27 mouse cellular contexts compared by ENCODE assay signal in the genomic region with DNA sequence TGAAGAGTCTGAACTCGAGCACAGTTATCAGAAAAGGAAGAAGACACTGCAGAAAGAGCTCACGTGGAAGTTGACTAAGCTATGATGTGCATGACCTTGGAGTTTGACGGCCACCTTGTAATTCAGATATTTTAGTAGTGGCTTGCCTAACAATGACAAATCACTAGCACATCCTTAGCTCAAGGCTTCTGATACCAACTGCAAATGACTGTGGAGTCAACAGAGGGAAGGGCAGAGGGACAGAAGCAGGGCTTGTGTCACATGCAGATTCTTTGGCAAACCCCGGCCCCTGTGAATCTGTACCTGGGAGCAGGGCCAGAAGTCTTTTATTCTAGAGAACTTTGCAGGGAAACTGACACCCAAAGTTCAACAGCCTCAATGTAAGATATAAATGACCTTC.
DNase-seq lines count a peak whose midpoint lies in the region; ATAC-seq and TF ChIP-seq lines count a peak whose summit lies in the region.
"Had no signal": no experiment of that assay in that cellular context is flagged by ENCODE, and none has a peak within 500 bp of the region (broad histone marks: within the 10 kb centered on the region; RNA-seq: fewer than 3 reads in every experiment).

No protein-coding gene starts in this region.

- H3K36me3 ChIP-seq in heart, embryonic 10.5 days = no peaks in the 10 kb centered on the region
- H3K36me3 ChIP-seq in hindbrain, postnatal 0 days (ENCODE audit: insufficient read depth, low read length) = no peaks in the 10 kb centered on the region
- no peaks in the 10 kb centered on the region for H3K36me3 ChIP-seq in hindbrain, embryonic 11.5 days (ENCODE audit: control insufficient read depth, insufficient read depth, low read length)
- H3K36me3 ChIP-seq: embryonic facial prominence, embryonic 12.5 days; hindbrain, embryonic 10.5 days; intestine, embryonic 15.5 days; liver, embryonic 12.5 days had no signal

- H3K4me1 ChIP-seq in heart, embryonic 10.5 days = no peaks in the 10 kb centered on the region
- H3K4me1 ChIP-seq in hindbrain, postnatal 0 days (ENCODE audit: insufficient read depth, low read length) = no peaks in the 10 kb centered on the region
- H3K4me1 ChIP-seq in hindbrain, embryonic 11.5 days (replicated peaks; ENCODE audit: control insufficient read depth, insufficient read depth, low read length) = no peaks in the 10 kb centered on the region
- H3K4me1 ChIP-seq: embryonic facial prominence, embryonic 12.5 days; hindbrain, embryonic 10.5 days; intestine, embryonic 15.5 days; liver, embryonic 12.5 days had no signal

- H3K9me3 ChIP-seq in heart, embryonic 10.5 days = no peaks in the 10 kb centered on the region
- no peaks in the 10 kb centered on the region for H3K9me3 ChIP-seq in hindbrain, postnatal 0 days (ENCODE audit: low read length)
- no peaks in the 10 kb centered on the region for H3K9me3 ChIP-seq in hindbrain, embryonic 11.5 days (ENCODE audit: control insufficient read depth, low read length)
- H3K9me3 ChIP-seq: embryonic facial prominence, embryonic 12.5 days; hindbrain, embryonic 10.5 days; intestine, embryonic 15.5 days; liver, embryonic 12.5 days had no signal

- no peak overlapping the region for H3K27ac ChIP-seq in heart, embryonic 10.5 days
- H3K27ac ChIP-seq in hindbrain, postnatal 0 days = no peak overlapping the region
- no peak overlapping the region for H3K27ac ChIP-seq in hindbrain, embryonic 11.5 days (ENCODE audit: low read depth, low read length)
- H3K27ac ChIP-seq: embryonic facial prominence, embryonic 12.5 days; hindbrain, embryonic 10.5 days; intestine, embryonic 15.5 days; layer of hippocampus, adult 2 months; liver, embryonic 12.5 days had no signal

- ATAC-seq in hindbrain, postnatal 0 days = no peak
- no peak for ATAC-seq in hindbrain, embryonic 11.5 days (ENCODE audit: low FRiP score)
- no peak for ATAC-seq in monocyte, adult 5-6 weeks (replicated peaks; ENCODE audit: insufficient number of reproducible peaks, low FRiP score, low TSS enrichment, poor library complexity, severe bottlenecking)
- no peak for ATAC-seq in activated CD4-positive, CD25-positive, alpha-beta regulatory T cell, adult 4 months
- ATAC-seq: forebrain, embryonic 14.5 days; hindbrain, embryonic 16.5 days; intestine, embryonic 15.5 days; liver, embryonic 12.5 days; liver, postnatal 0 days had no signal

- no peak overlapping the region for H3K4me3 ChIP-seq in heart, embryonic 10.5 days
- no peak overlapping the region for H3K4me3 ChIP-seq in hindbrain, postnatal 0 days (ENCODE audit: low read length)
- H3K4me3 ChIP-seq in hindbrain, embryonic 11.5 days (ENCODE audit: low read depth, low read length) = no peak overlapping the region
- H3K4me3 ChIP-seq: embryonic facial prominence, embryonic 12.5 days; hindbrain, embryonic 10.5 days; intestine, embryonic 15.5 days; layer of hippocampus, adult 2 months; liver, embryonic 12.5 days had no signal

- no peak overlapping the region for H3K4me2 ChIP-seq in hindbrain, postnatal 0 days (ENCODE audit: low read depth, low read length)
- no peak overlapping the region for H3K4me2 ChIP-seq in hindbrain, embryonic 11.5 days (replicated peaks; ENCODE audit: low read depth, low read length)
- H3K4me2 ChIP-seq: embryonic facial prominence, embryonic 12.5 days; intestine, embryonic 15.5 days; liver, embryonic 12.5 days; midbrain, embryonic 11.5 days had no signal

- no peak for TF ChIP-seq CTCF in hindbrain, postnatal 0 days (IDR thresholded peaks at IDR 0.05; ENCODE audit: low read depth)

- 74% methylated on average over 4 of the region's 4 CpGs for WGBS in heart, embryonic 10.5 days
- WGBS in hindbrain, postnatal 0 days = 69% methylated on average over 4 of the region's 4 CpGs
- WGBS in hindbrain, embryonic 11.5 days = 83% methylated on average over 4 of the region's 4 CpGs

- H3K27me3 ChIP-seq in heart, embryonic 10.5 days (ENCODE audit: insufficient read depth, poor library complexity, severe bottlenecking) = no peaks in the 10 kb centered on the region
- no peaks in the 10 kb centered on the region for H3K27me3 ChIP-seq in hindbrain, postnatal 0 days (ENCODE audit: insufficient read depth, low read length)
- H3K27me3 ChIP-seq in hindbrain, embryonic 11.5 days (ENCODE audit: control insufficient read depth, insufficient read depth, low read length) = no peaks in the 10 kb centered on the region
- H3K27me3 ChIP-seq: CH12.LX; embryonic facial prominence, embryonic 12.5 days; intestine, embryonic 15.5 days; liver, embryonic 12.5 days had no signal

- H3K9ac ChIP-seq in hindbrain, postnatal 0 days (replicated peaks; ENCODE audit: low read length) = no peak overlapping the region
- no peak overlapping the region for H3K9ac ChIP-seq in hindbrain, embryonic 11.5 days (ENCODE audit: low read depth, low read length)
- H3K9ac ChIP-seq: embryonic facial prominence, embryonic 12.5 days; intestine, embryonic 15.5 days; liver, embryonic 12.5 days; liver, postnatal 0 days had no signal

- peak; percentile 91 for DNase-seq in heart, adult 11 months
- no peak for DNase-seq in heart, embryonic 10.5 days (ENCODE audit: low spot score)
- DNase-seq in hindbrain, postnatal 0 days (ENCODE audit: low spot score) = peak; percentile 18
- DNase-seq in hindbrain, embryonic 11.5 days (ENCODE audit: low spot score) = no peak
- DNase-seq in adrenal gland, postnatal 25 days = peak; percentile 42
- DNase-seq in spleen, postnatal 4 days (ENCODE audit: low spot score in 2 of 2) = no peak
- DNase-seq: cerebellum, adult 11-12 months; cerebellum, adult 9-11 months; embryo, embryonic 11 days; gastrocnemius, postnatal 36 days; kidney, adult 2 months; kidney, postnatal 36 days; left cerebral cortex, postnatal 4 days; liver, postnatal 0 days; lung, postnatal 36 days; thymus, postnatal 14 days had no signal

Comparison
In these comparisons a context has a peak if more than half of its experiments do, and no peak if none do; other contexts are left out.
1. DNase-seq: peak in heart, adult 11 months (single experiment), hindbrain, postnatal 0 days (single experiment) and adrenal gland, postnatal 25 days (single experiment); none in heart, embryonic 10.5 days (single experiment), hindbrain, embryonic 11.5 days (single experiment) and spleen, postnatal 4 days (0 of 2).